Mouse (Mus musculus) cerebellum, adult 11 months (tissue): ENCODE measurements around the gene Psmd1.
"Not testable (repeated sequence)": the region's sequence is repeated elsewhere in the genome, so short reads cannot be mapped to it uniquely, and the experiment has no call there.

Experiments
- DNase-seq: peaks from one replicate; pipeline ENCODE4 v3.0.0; 2022

Gene Psmd1

GRCm38 (mm10) chr1:86064271-86064991 is at the start of gene Psmd1:
TSS of gene Psmd1 (plus strand) at chr1:86064387.
- DNase-seq, result peak; percentile 82

GRCm38 (mm10) chr1:86015758-86016157 is 48.4 kb upstream of the Psmd1 start:
- DNase-seq, result not testable (repeated sequence)

GRCm38 (mm10) chr1:86016516-86016915 is 47.7 kb upstream of the Psmd1 start, which contains the start of gene Spata3:
TSS of gene Spata3 (plus strand) at chr1:86016816.
- no peak for DNase-seq

- DNase-seq, result peak; percentile 26
These were observed 45.7 kb upstream of the Psmd1 start for GRCm38 (mm10) chr1:86018235-86019055.

- no peak for DNase-seq
These were observed 42.7 kb upstream of the Psmd1 start for GRCm38 (mm10) chr1:86021365-86021989.

GRCm38 (mm10) chr1:86032273-86032987 is 31.8 kb upstream of the Psmd1 start:
- DNase-seq, result no peak

- DNase-seq, result peak; percentile 49
These were observed 25.8 kb upstream of the Psmd1 start for GRCm38 (mm10) chr1:86038191-86038951.

GRCm38 (mm10) chr1:86040131-86040530 is 24.1 kb upstream of the Psmd1 start:
- DNase-seq, result no peak

- no peak for DNase-seq
These were observed 23.4 kb upstream of the Psmd1 start for GRCm38 (mm10) chr1:86040817-86041216.

GRCm38 (mm10) chr1:86045056-86045455 is 19.1 kb upstream of the Psmd1 start:
- DNase-seq, result no peak

- DNase-seq, result no peak
These were observed 18.1 kb upstream of the Psmd1 start, which contains the start of gene 2810459M11Rik for GRCm38 (mm10) chr1:86045848-86046805. TSS of gene 2810459M11Rik (plus strand) at chr1:86045863.

- no peak for DNase-seq
These were observed 17.2 kb upstream of the Psmd1 start for GRCm38 (mm10) chr1:86046833-86047563.

- DNase-seq, result no peak
These were observed 16.0 kb upstream of the Psmd1 start for GRCm38 (mm10) chr1:86048231-86048630.

GRCm38 (mm10) chr1:86048744-86049143 is 15.4 kb upstream of the Psmd1 start:
- no peak for DNase-seq

GRCm38 (mm10) chr1:86053198-86053921 is 10.8 kb upstream of the Psmd1 start:
- DNase-seq, result peak; percentile 61

- no peak for DNase-seq
These were observed 9.2 kb upstream of the Psmd1 start for GRCm38 (mm10) chr1:86054943-86055342.

GRCm38 (mm10) chr1:86056284-86056683 is 7.9 kb upstream of the Psmd1 start:
- no peak for DNase-seq

GRCm38 (mm10) chr1:86058856-86059769 is 5.1 kb upstream of the Psmd1 start:
- DNase-seq, result peak; percentile 96
